Mouse (Mus musculus): ENCODE results near the gene Upk2.
A peak's percentile ranks its signal among the peaks of the same experiment; 100 is the strongest.

Gene Upk2

GRCm38 (mm10) chr9:44492631-44493461 lies 38.1 kb upstream of the Upk2 start:
- TF ChIP-seq GATA4 (IDR thresholded peaks at IDR 0.05; ENCODE audit: insufficient replicate concordance, low read length) = no peak

GRCm38 (mm10) chr9:44491351-44491750 lies 36.6 kb upstream of the Upk2 start:
- no peak for TF ChIP-seq GATA4 (IDR thresholded peaks at IDR 0.05; ENCODE audit: insufficient replicate concordance, low read length)

- TF ChIP-seq GATA4 (IDR thresholded peaks at IDR 0.05; ENCODE audit: insufficient replicate concordance, low read length) = no peak
Measured at GRCm38 (mm10) chr9:44490086-44490967, 35.6 kb upstream of the Upk2 start.

DNA sequence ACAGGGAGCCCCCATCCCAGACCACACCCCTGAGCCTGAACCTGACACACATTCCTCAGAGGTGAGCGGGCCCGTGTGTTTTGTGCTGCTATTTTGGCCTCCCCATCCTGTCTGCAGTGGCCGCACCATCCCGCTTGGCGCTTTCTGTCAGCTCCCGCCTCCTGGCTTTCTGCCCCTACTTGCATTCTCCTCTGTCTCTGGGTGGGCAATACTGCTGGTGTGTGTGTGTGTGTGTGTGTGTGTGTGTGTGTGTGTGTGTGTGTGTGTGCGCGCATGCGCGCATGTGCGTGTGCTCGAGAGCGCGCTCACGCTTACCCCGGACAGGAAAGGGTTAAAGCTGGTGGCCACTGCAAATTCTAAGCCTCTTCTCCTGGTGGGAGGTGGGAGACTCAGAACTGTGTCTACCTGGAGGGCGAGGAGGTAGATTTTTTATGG lies 34.9 kb upstream of the Upk2 start:
- TF ChIP-seq GATA4 (IDR thresholded peaks at IDR 0.05; ENCODE audit: insufficient replicate concordance, low read length) = no peak

- TF ChIP-seq GATA4 (IDR thresholded peaks at IDR 0.05; ENCODE audit: insufficient replicate concordance, low read length) = no peak
Measured at GRCm38 (mm10) chr9:44488855-44489381, 34.1 kb upstream of the Upk2 start.

DNA sequence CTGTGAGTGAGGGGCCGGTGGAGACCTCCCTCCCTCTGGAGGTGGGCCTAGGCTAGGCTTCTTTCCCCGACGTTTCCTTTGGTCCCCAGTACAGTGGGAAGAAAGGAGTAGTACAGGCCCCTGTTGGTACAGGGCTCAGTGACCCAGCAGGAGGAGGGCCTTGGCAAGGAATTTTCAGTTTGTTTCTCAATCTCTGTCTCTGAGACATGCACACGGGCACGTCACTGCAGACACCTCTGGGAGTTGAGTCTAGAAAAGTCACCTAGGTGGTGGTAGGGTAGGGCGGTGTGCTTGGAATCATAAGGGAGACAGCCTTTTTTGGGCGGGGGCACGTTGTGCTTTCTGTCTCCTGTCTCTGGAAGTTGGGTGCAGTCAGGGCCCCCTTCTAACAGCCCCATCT lies 33.6 kb upstream of the Upk2 start:
- TF ChIP-seq GATA4 (IDR thresholded peaks at IDR 0.05; ENCODE audit: insufficient replicate concordance, low read length) = no peak

DNA sequence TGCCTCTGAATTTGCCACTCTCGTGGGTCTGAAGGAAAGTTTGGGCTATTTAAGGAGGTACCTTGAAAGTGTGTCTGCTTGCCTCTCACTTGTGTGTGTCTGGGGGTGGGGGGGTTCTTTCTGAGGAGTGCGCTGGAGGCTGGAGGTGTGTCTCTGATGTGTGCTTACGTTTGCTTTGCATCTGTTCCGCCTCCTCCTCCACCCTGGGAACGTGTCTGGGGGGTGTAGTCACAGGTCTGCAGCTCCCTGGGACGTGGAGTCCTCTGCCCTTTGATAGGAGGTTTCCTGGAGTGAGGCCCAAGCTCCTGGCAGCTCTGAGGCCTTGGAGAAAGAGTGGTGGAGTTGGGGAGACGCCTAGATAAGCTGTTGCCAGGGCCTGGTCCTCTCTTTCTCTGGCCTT lies 32.7 kb upstream of the Upk2 start:
- TF ChIP-seq GATA4 (IDR thresholded peaks at IDR 0.05; ENCODE audit: insufficient replicate concordance, low read length) = peak; percentile 96

DNA sequence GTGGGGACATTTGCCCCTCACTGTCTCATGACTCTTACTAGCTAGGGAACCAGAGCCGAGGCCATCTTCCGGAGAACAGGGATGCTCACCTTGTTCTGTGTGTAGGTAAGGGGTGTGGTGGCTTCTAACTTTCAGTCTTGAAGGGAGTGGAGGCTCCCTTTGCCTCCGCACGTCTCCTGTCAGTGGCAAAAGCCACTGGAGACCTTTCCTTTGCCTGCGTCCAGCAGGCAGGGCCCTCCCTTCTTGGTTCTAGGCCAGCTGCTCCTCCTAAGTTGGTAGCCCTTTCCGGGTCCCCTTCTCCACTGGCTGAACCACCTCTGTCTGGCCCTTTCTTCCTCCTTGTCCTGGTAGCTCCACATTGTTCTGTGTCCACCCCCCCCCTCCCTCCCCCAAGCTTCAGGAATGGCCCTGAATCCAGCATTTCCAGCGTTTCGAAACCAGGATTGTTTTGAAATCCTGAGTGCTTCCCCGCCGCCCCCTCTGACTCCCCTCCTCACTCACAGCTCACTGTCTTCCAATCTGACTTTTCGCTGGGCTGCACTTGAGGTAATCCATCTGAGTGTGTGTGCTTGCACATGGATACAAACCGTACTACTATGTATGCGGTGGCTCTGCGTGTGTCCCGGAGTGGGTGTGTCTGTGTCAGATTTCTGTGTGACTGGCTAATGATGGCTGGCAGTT lies 32.1 kb upstream of the Upk2 start:
- no peak for TF ChIP-seq GATA4 (IDR thresholded peaks at IDR 0.05; ENCODE audit: insufficient replicate concordance, low read length)

DNA sequence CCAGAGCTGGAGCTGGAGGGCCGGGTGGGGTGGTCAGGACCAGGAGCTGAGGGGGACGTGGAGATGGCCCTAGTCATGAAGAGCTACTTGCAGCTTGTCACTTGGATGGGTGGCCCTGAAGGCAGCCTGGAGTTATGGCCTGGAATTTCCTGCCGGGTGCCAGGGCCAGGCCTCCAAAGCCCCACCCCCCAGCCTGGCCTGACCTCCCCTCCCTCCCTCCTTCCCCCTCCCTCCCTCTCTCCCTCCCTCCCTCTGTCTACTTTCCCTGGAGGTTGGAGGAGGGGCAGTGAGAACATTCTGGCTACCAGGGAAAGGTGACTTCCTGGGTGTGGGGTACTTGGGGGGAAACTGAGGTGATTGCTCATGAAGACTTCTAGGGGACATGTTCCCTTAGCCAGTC lies 31.6 kb upstream of the Upk2 start:
- TF ChIP-seq GATA4 (IDR thresholded peaks at IDR 0.05; ENCODE audit: insufficient replicate concordance, low read length) = no peak

- TF ChIP-seq GATA4 (IDR thresholded peaks at IDR 0.05; ENCODE audit: insufficient replicate concordance, low read length) = peak; percentile 72; the same call in 1 of the 2 replicates
Measured at GRCm38 (mm10) chr9:44485516-44486161, 30.9 kb upstream of the Upk2 start.

GRCm38 (mm10) chr9:44485105-44485515 lies 30.3 kb upstream of the Upk2 start:
- TF ChIP-seq GATA4 (IDR thresholded peaks at IDR 0.05; ENCODE audit: insufficient replicate concordance, low read length) = no peak

- no peak for TF ChIP-seq GATA4 (IDR thresholded peaks at IDR 0.05; ENCODE audit: insufficient replicate concordance, low read length)
Measured at GRCm38 (mm10) chr9:44484311-44485104, 29.7 kb upstream of the Upk2 start.

DNA sequence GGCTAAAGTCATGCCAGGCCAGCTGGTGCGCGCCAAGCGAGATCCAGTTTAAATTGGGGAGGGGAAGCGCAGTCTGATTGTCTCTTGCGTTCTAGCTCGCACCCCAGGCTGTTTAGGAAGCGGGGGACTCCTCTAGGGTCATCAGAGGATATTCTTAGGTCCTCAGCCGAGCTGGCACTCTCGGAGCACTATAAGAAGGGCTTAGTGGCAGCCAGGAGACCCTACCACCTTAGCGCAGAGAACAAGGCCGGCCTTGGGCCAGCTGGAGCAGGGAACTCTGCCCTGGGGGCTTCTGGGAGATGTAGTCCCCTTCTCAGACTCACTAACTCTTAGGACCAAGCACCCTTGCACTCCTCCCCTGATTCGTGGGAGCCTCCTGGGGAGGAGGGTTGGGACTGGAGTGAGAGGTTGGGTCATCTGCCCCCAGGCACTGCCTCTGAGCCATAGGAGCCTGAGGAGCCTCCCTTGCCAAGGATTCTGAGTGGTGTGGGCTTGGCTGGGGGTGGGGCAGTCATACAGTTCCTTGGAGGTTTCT lies 28.8 kb upstream of the Upk2 start:
- no peak for TF ChIP-seq GATA4 (IDR thresholded peaks at IDR 0.05; ENCODE audit: insufficient replicate concordance, low read length)
